Mouse (Mus musculus): ENCODE measurements around the gene Isy1.

DNA sequence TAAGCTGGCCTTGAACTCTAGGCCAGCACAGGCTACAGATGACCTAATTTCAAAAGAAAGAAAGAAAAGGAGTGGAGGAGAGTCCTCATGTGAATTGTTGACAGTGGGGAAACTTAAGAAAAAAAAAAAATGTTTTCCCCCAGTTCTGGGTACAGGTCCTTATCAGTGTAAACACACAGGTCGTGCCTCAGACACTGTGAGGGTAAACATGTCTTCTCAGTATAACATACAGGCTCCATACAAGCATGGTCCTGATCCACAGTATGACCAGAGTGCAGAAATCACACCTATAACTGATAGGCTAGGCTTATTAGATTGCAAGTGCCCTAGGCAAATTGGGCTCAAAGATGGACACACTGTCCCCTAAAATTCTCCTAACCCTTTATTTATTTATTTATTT lies 31.8 kb upstream of the Isy1 start:
- no peak for TF ChIP-seq POLR2A (IDR thresholded peaks at IDR 0.05; ENCODE audit: insufficient read length, low read depth)
- no peak for TF ChIP-seq E2F4 (IDR thresholded peaks at IDR 0.05; ENCODE audit: insufficient read depth)
- TF ChIP-seq USF1 (IDR thresholded peaks at IDR 0.05; ENCODE audit: low read depth), result no peak
- TF ChIP-seq MAX (IDR thresholded peaks at IDR 0.05; ENCODE audit: low read depth), result no peak
- TF ChIP-seq POLR2AphosphoS2 (IDR thresholded peaks at IDR 0.05; ENCODE audit: insufficient read length, low read depth), result no peak
- no peak for TF ChIP-seq TCF3 (IDR thresholded peaks at IDR 0.05; ENCODE audit: insufficient read length, low read depth)
- no peak for TF ChIP-seq MYOG (IDR thresholded peaks at IDR 0.05; ENCODE audit: control insufficient read depth in 1 of 3, insufficient read depth in 1 of 3, insufficient read length in 2 of 3, low read depth in 2 of 3)
- no peak for TF ChIP-seq REST (IDR thresholded peaks at IDR 0.05; ENCODE audit: insufficient read depth, insufficient read length)
- no peak for TF ChIP-seq TCF12 (IDR thresholded peaks at IDR 0.05; ENCODE audit: insufficient read depth, poor library complexity, severe bottlenecking)
- no peak for TF ChIP-seq MYOD1 (IDR thresholded peaks at IDR 0.05; ENCODE audit: control insufficient read depth in 1 of 3, insufficient read length in 2 of 3, low read depth in 2 of 3)
